Mouse (Mus musculus) ES-E14 (cell line): ENCODE measurements at regions not wholly inside any gene's neighbourhood (a gene's known extent, or its start where the extent isn't known, plus 50 kb on each side); places are given as distances from the start of the nearest gene placed in this dataset.

Experiments used
- CHD2 ChIP-seq: IDR thresholded peaks from 2 replicates; pipeline ENCODE4 v1.6.1; 2014; ENCODE audit warnings: mild to moderate bottlenecking, low read depth, low read length, inconsistent platforms
- HCFC1 ChIP-seq: IDR thresholded peaks from 2 replicates; pipeline ENCODE4 v1.6.1; 2012; ENCODE audit warnings: low read length, inconsistent platforms, borderline replicate concordance; ENCODE audit not compliant: insufficient read depth
- MAFK ChIP-seq: IDR thresholded peaks from 2 replicates; pipeline ENCODE4 v1.6.1; 2014; ENCODE audit warnings: mild to moderate bottlenecking, low read depth, low read length, inconsistent platforms; ENCODE audit not compliant: insufficient read depth
- ZC3H11A ChIP-seq: IDR thresholded peaks from 2 replicates; pipeline ENCODE4 v1.6.1; 2012; ENCODE audit warnings: low read depth, mild to moderate bottlenecking, inconsistent platforms, low read length, borderline replicate concordance
- ZNF384 ChIP-seq: IDR thresholded peaks from 2 replicates; pipeline ENCODE4 v1.6.1; 2012; ENCODE audit warnings: low read depth, low read length, inconsistent platforms

- TF ChIP-seq HCFC1 (no peak), ZNF384 (no peak), ZC3H11A (no peak), CHD2 (no peak), MAFK (no peak)
These were observed 82.6 kb upstream of the Gm11146 start for GRCm38 (mm10) chr16:77684521-77684920.
